Mouse (Mus musculus) CH12.LX (cell line): ENCODE data around the gene Sectm1b.
"Not testable (repeated sequence)": the region's sequence is repeated elsewhere in the genome, so short reads cannot be mapped to it uniquely, and the experiment has no call there.

Source experiments
- CTCF ChIP-seq, 2 experiments: IDR thresholded peaks in 1 of 2; conservative IDR thresholded peaks in 1 of 2; 2 replicates each; pipeline ENCODE4 v1.5.1; 2011 to 2012; ENCODE audit warnings: low read depth in 2 of 2, low read length in 2 of 2, improper control_type of control experiment in 1 of 2, inconsistent platforms in 1 of 2, mild to moderate bottlenecking in 1 of 2, moderate library complexity in 1 of 2
- ELF1 ChIP-seq: IDR thresholded peaks from 2 replicates; pipeline ENCODE4 v1.6.1; 2014; ENCODE audit warnings: low read depth, mild to moderate bottlenecking, inconsistent platforms, low read length, improper control_type of control experiment
- EP300 ChIP-seq: IDR thresholded peaks from 2 replicates; pipeline ENCODE4 v1.6.1; 2011; ENCODE audit warnings: low read length, improper control_type of control experiment
- IRF4 ChIP-seq: IDR thresholded peaks from 2 replicates; pipeline ENCODE4 v1.6.1; 2014; ENCODE audit warnings: low read depth, mild to moderate bottlenecking, inconsistent platforms, low read length, improper control_type of control experiment
- MAFK ChIP-seq: IDR thresholded peaks from 2 replicates; pipeline ENCODE4 v1.6.1; 2011; ENCODE audit warnings: low read length, improper control_type of control experiment; ENCODE audit not compliant: insufficient replicate concordance
- MEF2A ChIP-seq: IDR thresholded peaks from 2 replicates; pipeline ENCODE4 v1.6.1; 2014; ENCODE audit warnings: low read depth, mild to moderate bottlenecking, inconsistent platforms, low read length, improper control_type of control experiment, borderline replicate concordance
- PAX5 ChIP-seq: IDR thresholded peaks from 2 replicates; pipeline ENCODE4 v1.6.1; 2012; ENCODE audit warnings: low read length, inconsistent platforms, mixed read lengths
- POLR2A ChIP-seq: IDR thresholded peaks from 2 replicates; pipeline ENCODE4 v1.6.1; 2011; ENCODE audit warnings: low read depth, mild to moderate bottlenecking, improper control_type of control experiment, low read length
- POLR2AphosphoS2 ChIP-seq: IDR thresholded peaks from 2 replicates; pipeline ENCODE4 v1.6.1; 2011; ENCODE audit warnings: low read depth, low read length, improper control_type of control experiment
- SMC3 ChIP-seq: IDR thresholded peaks from 2 replicates; pipeline ENCODE4 v1.6.1; 2011; ENCODE audit warnings: low read depth, low read length, improper control_type of control experiment
- TBP ChIP-seq: conservative IDR thresholded peaks from 2 replicates; pipeline ENCODE4 v1.6.1; 2011; ENCODE audit warnings: low read depth, low read length, improper control_type of control experiment
- USF1 ChIP-seq: IDR thresholded peaks from 2 replicates; pipeline ENCODE4 v1.6.1; 2014; ENCODE audit warnings: low read depth, mild to moderate bottlenecking, inconsistent platforms, low read length, improper control_type of control experiment
- ZC3H11A ChIP-seq: IDR thresholded peaks from 2 replicates; pipeline ENCODE4 v1.6.1; 2012; ENCODE audit warnings: low read depth, mild to moderate bottlenecking, inconsistent platforms, low read length, improper control_type of control experiment
- ZNF384 ChIP-seq: IDR thresholded peaks from 2 replicates; pipeline ENCODE4 v1.6.1; 2012; ENCODE audit warnings: low read depth, low read length, improper control_type of control experiment, inconsistent platforms

DNA sequence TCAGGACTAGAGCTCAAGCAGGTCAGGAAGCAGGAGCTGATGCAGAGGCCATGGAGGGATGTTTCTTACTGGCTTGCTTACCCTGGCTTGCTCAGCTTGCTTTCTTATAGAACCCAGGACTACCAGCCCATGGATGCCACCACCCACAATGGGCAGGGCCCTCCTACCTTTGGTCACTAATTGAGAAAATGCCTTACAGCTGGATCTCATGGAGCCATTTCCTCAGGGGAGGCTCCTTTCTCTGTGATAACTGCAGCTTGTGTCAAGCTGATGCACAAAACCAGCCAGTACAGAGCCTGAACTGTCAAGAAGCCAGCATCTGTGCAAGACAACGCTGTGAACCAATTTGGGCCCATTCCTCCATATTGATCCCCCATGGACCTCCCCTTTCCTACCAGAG is 43.9 kb upstream of the Sectm1b start:
- TF ChIP-seq SMC3; CTCF (conservative IDR thresholded peaks at IDR 0.05 in 1 of 2, IDR thresholded peaks at IDR 0.05 in 1 of 2; ENCODE audit: low read depth in 2 of 2, low read length in 2 of 2); ZNF384; POLR2AphosphoS2; IRF4; EP300; PAX5; TBP; ELF1; ZC3H11A; USF1; MEF2A; MAFK; POLR2A: not testable (repeated sequence)
